Mouse (Mus musculus): ENCODE data around the gene Shroom3. TPM values are rescaled to one million over a fixed set of nuclear protein-coding genes. Genes with fewer than 3 reads are reported as not detected.
A peak's percentile ranks its signal among the peaks of the same experiment; 100 is the strongest.

Shroom3 gene
- polyA plus RNA-seq, 1 experiment from 2014 or later = 6.2 TPM

- Histone ChIP-seq H3K27me3 (ENCODE audit: control insufficient read depth, insufficient read depth, low read length) (no peaks in the 10 kb centered on the region), H3K9me3 (ENCODE audit: control insufficient read depth, low read length) (no peaks in the 10 kb centered on the region), H3K9ac (ENCODE audit: low read length) (no peak overlapping the region), H3K4me2 (no peak overlapping the region), H3K27ac (ENCODE audit: low read depth, low read length) (no peak overlapping the region), H3K4me1 (ENCODE audit: control insufficient read depth, insufficient read depth, low read length) (peaks cover 3% of the 10 kb centered on the region; the same call in 1 of the 2 replicates), H3K36me3 (ENCODE audit: control insufficient read depth, insufficient read depth, low read length) (no peaks in the 10 kb centered on the region), H3K4me3 (ENCODE audit: low read depth, low read length) (no peak overlapping the region)
- 88% methylated on average over 22 of the region's 22 CpGs for WGBS
- peak; percentile 75 for DNase-seq (ENCODE audit: low spot score, missing footprints)
- no peak for ATAC-seq (ENCODE audit: low FRiP score)
Measured at GRCm38 (mm10) chr5:92986651-92987610, 303.7 kb downstream of the Shroom3 start.

DNA sequence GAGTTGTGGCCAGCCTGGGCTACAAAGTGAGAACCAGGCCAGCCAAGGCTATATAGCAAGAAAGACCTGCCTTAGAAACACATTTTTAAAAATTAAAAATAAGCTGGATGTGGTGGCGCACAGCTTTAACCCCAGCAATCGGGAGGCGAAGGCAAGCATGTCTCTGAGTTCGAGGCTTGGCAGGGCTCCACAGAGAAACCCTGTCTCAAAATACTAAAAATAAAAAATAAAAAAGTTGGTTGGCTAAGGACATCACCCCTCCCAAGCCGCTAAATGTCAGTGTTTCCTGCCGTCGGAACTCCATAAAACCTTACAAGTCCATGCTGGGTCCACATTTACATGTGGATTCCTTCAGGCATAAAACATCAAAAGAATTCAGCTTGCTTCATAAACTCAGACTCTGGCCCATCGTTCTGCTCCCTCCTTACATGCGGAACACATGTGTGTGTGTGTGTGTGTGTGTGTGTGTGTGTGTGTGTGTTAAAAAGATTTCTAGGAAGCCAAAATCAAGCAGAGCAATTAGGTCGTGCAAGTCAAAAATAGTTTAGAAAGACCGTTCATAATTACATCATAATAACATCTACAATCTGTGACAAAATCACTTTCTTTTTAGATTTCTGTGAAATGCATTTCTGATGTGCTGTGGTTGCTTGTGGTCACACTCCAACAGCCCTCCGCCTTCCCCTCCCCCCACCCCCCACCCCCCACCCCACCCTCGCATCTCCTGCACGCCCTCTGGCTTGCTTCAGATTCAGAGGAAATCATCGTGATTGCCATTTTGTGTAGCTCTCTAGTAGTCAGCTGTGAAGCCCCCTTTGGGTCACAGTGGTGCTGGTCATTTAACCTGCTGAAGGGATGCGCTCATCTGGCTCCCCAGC is 304.9 kb downstream of the Shroom3 start:
- Histone ChIP-seq H3K36me3 (ENCODE audit: control insufficient read depth, insufficient read depth, low read length) (no peaks in the 10 kb centered on the region), H3K4me2 (peak overlapping the region; percentile 19; the same call in 1 of the 2 replicates), H3K27me3 (ENCODE audit: control insufficient read depth, insufficient read depth, low read length) (no peaks in the 10 kb centered on the region), H3K9ac (ENCODE audit: low read length) (peak overlapping the region; percentile 6; the same call in 1 of the 2 replicates), H3K27ac (ENCODE audit: low read depth, low read length) (peak overlapping the region; percentile 48; the same call in 1 of the 2 replicates), H3K4me1 (ENCODE audit: control insufficient read depth, insufficient read depth, low read length) (peaks cover 3% of the 10 kb centered on the region; the same call in 1 of the 2 replicates), H3K9me3 (ENCODE audit: control insufficient read depth, low read length) (no peaks in the 10 kb centered on the region), H3K4me3 (ENCODE audit: low read depth, low read length) (no peak overlapping the region)
- DNase-seq (ENCODE audit: low spot score, missing footprints) (peak; percentile 78), ATAC-seq (ENCODE audit: low FRiP score) (no peak; the same call in 1 of the 2 replicates)
- 61% methylated on average over 16 of the region's 16 CpGs for WGBS

DNA sequence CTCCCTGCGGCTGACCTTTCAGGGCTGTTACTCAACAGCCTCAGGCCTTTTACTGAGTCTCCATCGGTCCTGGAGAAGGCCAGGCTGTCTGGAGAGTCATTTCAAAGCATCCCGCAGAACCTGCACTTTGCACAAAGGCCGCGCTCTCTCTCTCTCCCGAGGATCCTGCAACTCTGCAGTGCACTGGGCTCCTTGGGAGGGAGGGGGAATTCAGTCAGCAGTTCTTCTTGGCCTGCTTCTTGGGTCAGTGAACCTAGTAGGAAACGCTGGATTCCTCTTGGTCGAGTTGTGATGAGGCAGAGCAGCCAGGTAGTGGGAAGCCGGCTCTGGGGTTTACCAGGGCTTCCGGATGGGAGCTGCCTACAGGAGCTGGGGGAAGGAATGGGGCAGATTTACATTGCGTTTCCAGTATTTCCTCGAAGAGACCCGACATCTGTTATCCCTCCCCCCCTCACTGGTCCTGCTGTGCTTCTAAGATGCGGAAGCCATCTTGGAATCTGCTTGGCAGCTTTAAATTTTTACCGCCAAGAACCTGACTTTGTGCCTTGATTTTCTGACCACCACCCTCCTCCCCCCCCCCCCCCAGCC is 305.6 kb downstream of the Shroom3 start:
- DNase-seq (ENCODE audit: low spot score, missing footprints) (peak; percentile 92), ATAC-seq (ENCODE audit: low FRiP score) (peak; percentile 57)
- Histone ChIP-seq H3K4me2 (peak overlapping the region; percentile 19; the same call in 1 of the 2 replicates), H3K4me3 (ENCODE audit: low read depth, low read length) (no peak overlapping the region), H3K9ac (ENCODE audit: low read length) (peak overlapping the region; percentile 6), H3K36me3 (ENCODE audit: control insufficient read depth, insufficient read depth, low read length) (no peaks in the 10 kb centered on the region), H3K9me3 (ENCODE audit: control insufficient read depth, low read length) (no peaks in the 10 kb centered on the region), H3K27me3 (ENCODE audit: control insufficient read depth, insufficient read depth, low read length) (no peaks in the 10 kb centered on the region), H3K4me1 (ENCODE audit: control insufficient read depth, insufficient read depth, low read length) (peaks cover 3% of the 10 kb centered on the region; the same call in 1 of the 2 replicates), H3K27ac (ENCODE audit: low read depth, low read length) (peak overlapping the region; percentile 48; the same call in 1 of the 2 replicates)
- 34% methylated on average over 15 of the region's 15 CpGs for WGBS

GRCm38 (mm10) chr5:92992106-92992505 is 308.9 kb downstream of the Shroom3 start:
- DNase-seq (ENCODE audit: low spot score, missing footprints) = no peak
- H3K27me3 ChIP-seq (ENCODE audit: control insufficient read depth, insufficient read depth, low read length) = no peaks in the 10 kb centered on the region
- no peak overlapping the region for H3K27ac ChIP-seq (ENCODE audit: low read depth, low read length)
- H3K9ac ChIP-seq (ENCODE audit: low read length) = no peak overlapping the region
- 86% methylated on average over 3 of the region's 3 CpGs for WGBS
- H3K4me3 ChIP-seq (ENCODE audit: low read depth, low read length) = no peak overlapping the region
- no peaks in the 10 kb centered on the region for H3K9me3 ChIP-seq (ENCODE audit: control insufficient read depth, low read length)
- no peaks in the 10 kb centered on the region for H3K36me3 ChIP-seq (ENCODE audit: control insufficient read depth, insufficient read depth, low read length)
- no peak for ATAC-seq (ENCODE audit: low FRiP score)
- H3K4me1 ChIP-seq (ENCODE audit: control insufficient read depth, insufficient read depth, low read length) = peaks cover 3% of the 10 kb centered on the region; the same call in 1 of the 2 replicates
- no peak overlapping the region for H3K4me2 ChIP-seq

- no peaks in the 10 kb centered on the region for H3K36me3 ChIP-seq (ENCODE audit: control insufficient read depth, insufficient read depth, low read length)
- WGBS = 89% methylated on average over 6 of the region's 6 CpGs
Measured at GRCm38 (mm10) chr5:92994309-92994708, 311.1 kb downstream of the Shroom3 start.

DNA sequence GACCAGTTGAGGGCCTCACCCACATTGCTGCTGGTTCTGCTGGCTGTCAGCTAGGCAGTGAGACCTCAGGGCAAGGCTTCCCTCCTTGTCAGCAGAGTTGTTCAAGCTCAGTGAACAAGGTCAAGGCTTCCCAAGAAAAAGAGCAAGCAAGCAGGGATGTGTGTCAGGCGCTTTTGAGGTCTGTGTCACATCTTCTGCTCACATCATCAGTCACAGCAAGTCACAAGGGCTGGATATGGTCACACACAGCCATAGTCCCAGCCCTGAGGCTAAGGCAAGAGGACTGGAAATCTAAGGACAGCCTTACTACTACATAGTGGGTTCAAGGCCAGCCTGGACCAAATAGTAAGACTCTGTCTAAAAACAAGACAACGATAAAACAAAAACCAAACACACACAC is 311.6 kb downstream of the Shroom3 start:
- 93% methylated on average over 2 of the region's 2 CpGs for WGBS
- ATAC-seq (ENCODE audit: low FRiP score) = no peak
- H3K27me3 ChIP-seq (ENCODE audit: control insufficient read depth, insufficient read depth, low read length) = no peaks in the 10 kb centered on the region

More at GRCm38 (mm10) chr5:92994309-92994708, 311.1 kb downstream of the Shroom3 start:
- H3K4me1 ChIP-seq (ENCODE audit: control insufficient read depth, insufficient read depth, low read length) = peaks cover 3% of the 10 kb centered on the region; the same call in 1 of the 2 replicates
- H3K9me3 ChIP-seq (ENCODE audit: control insufficient read depth, low read length) = no peaks in the 10 kb centered on the region
- no peaks in the 10 kb centered on the region for H3K27me3 ChIP-seq (ENCODE audit: control insufficient read depth, insufficient read depth, low read length)
- H3K27ac ChIP-seq (ENCODE audit: low read depth, low read length) = no peak overlapping the region
- H3K4me3 ChIP-seq (ENCODE audit: low read depth, low read length) = no peak overlapping the region
- DNase-seq (ENCODE audit: low spot score, missing footprints) (no peak), ATAC-seq (ENCODE audit: low FRiP score) (no peak)
- no peak overlapping the region for H3K4me2 ChIP-seq
- no peak overlapping the region for H3K9ac ChIP-seq (ENCODE audit: low read length)

DNA sequence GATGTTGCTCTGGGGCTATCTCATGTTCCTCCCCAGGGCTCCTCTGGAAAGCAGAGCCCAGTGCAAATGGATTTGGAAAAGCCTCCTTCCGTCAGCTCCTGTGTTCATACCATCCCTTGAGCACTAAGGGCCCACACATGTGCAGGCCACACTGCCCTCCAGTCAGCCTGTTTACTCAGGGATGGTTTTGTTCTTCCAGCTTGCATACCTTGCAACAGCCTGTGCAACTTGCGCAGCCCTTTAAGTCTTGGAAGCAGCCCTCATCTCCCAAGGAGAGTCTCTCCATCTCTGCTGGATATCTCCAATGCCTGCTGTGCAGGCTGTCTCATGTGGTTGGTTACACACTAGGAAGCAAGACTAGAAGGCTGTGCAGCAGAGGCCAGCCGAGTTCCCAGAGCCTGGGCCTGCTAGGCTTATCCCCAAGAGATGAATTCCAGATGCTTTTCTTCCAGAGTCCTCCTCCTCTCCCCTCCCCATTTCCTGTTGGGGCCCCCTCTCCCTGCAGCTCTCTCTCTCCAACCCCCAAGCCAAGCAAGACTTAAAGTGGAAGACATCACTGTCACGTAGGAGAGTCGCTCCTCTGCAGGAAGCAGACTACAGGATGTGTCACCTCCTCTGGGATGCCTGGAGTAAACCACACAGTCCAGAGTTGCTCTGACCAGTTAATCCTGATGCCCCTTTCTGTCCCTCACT is 314.3 kb downstream of the Shroom3 start:
- ATAC-seq (ENCODE audit: low FRiP score) = peak; percentile 35; the same call in 1 of the 2 replicates
- no peaks in the 10 kb centered on the region for H3K36me3 ChIP-seq (ENCODE audit: control insufficient read depth, insufficient read depth, low read length)
- H3K27me3 ChIP-seq (ENCODE audit: control insufficient read depth, insufficient read depth, low read length) = no peaks in the 10 kb centered on the region
- DNase-seq (ENCODE audit: low spot score, missing footprints) = peak; percentile 82
- no peak overlapping the region for H3K9ac ChIP-seq (ENCODE audit: low read length)
- 42% methylated on average over 5 of the region's 5 CpGs for WGBS
- no peak overlapping the region for H3K4me3 ChIP-seq (ENCODE audit: low read depth, low read length)
- no peaks in the 10 kb centered on the region for H3K9me3 ChIP-seq (ENCODE audit: control insufficient read depth, low read length)
- peaks cover 3% of the 10 kb centered on the region; the same call in 1 of the 2 replicates for H3K4me1 ChIP-seq (ENCODE audit: control insufficient read depth, insufficient read depth, low read length)
- no peak overlapping the region for H3K27ac ChIP-seq (ENCODE audit: low read depth, low read length)
- no peak overlapping the region for H3K4me2 ChIP-seq

More for the DNA sequence above, 311.6 kb downstream of the Shroom3 start:
- Histone ChIP-seq H3K4me1 (ENCODE audit: control insufficient read depth, insufficient read depth, low read length) (peaks cover 3% of the 10 kb centered on the region; the same call in 1 of the 2 replicates), H3K9ac (ENCODE audit: low read length) (no peak overlapping the region), H3K4me2 (no peak overlapping the region), H3K27ac (ENCODE audit: low read depth, low read length) (no peak overlapping the region), H3K4me3 (ENCODE audit: low read depth, low read length) (no peak overlapping the region), H3K36me3 (ENCODE audit: control insufficient read depth, insufficient read depth, low read length) (no peaks in the 10 kb centered on the region), H3K9me3 (ENCODE audit: control insufficient read depth, low read length) (no peaks in the 10 kb centered on the region)
- DNase-seq (ENCODE audit: low spot score, missing footprints) = no peak

GRCm38 (mm10) chr5:92998494-92999016 is 315.3 kb downstream of the Shroom3 start:
- Histone ChIP-seq H3K4me3 (ENCODE audit: low read depth, low read length) (no peak overlapping the region), H3K9ac (ENCODE audit: low read length) (no peak overlapping the region), H3K4me1 (ENCODE audit: control insufficient read depth, insufficient read depth, low read length) (peaks cover 3% of the 10 kb centered on the region; the same call in 1 of the 2 replicates), H3K4me2 (no peak overlapping the region), H3K9me3 (ENCODE audit: control insufficient read depth, low read length) (no peaks in the 10 kb centered on the region), H3K27me3 (ENCODE audit: control insufficient read depth, insufficient read depth, low read length) (no peaks in the 10 kb centered on the region), H3K27ac (ENCODE audit: low read depth, low read length) (no peak overlapping the region; the same call in 1 of the 2 replicates), H3K36me3 (ENCODE audit: control insufficient read depth, insufficient read depth, low read length) (no peaks in the 10 kb centered on the region)
- no peak for DNase-seq (ENCODE audit: low spot score, missing footprints)
- 59% methylated on average over 5 of the region's 5 CpGs for WGBS
- no peak for ATAC-seq (ENCODE audit: low FRiP score)

Data from midbrain, embryonic 11.5 days (tissue).